Mouse (Mus musculus) stomach, embryonic 16.5 days (tissue): Measurements from ENCODE around the gene Per1. TPM values are rescaled to one million over a fixed set of nuclear protein-coding genes. Genes with fewer than 3 reads are reported as not detected.
A peak's percentile ranks its signal among the peaks of the same experiment; 100 is the strongest.

Experiments used
- ATAC-seq: fragments of 200-750 bp; cut with Nextera tagmentation; 2 replicates; pipeline ENCODE4 v1.8.0; 2017; ENCODE audit warnings: moderate number of reproducible peaks, moderate TSS enrichment; ENCODE audit not compliant: insufficient read depth, low FRiP score
- H3K27ac ChIP-seq: fragments of 300-500 bp; sonication (generic); 2 replicates; pipeline ENCODE4 v1.5.1; 2014; ENCODE audit warnings: low read length
- H3K27me3 ChIP-seq: fragments of 300-500 bp; sonication (generic); 2 replicates; pipeline ENCODE4 v1.6.1; 2014; ENCODE audit warnings: low read length, control low read depth, mixed read lengths; ENCODE audit not compliant: control insufficient read depth, insufficient read depth
- H3K36me3 ChIP-seq: fragments of 300-500 bp; sonication (generic); 2 replicates; pipeline ENCODE4 v1.6.1; 2014; ENCODE audit warnings: low read length; ENCODE audit not compliant: control insufficient read depth, insufficient read depth
- H3K4me1 ChIP-seq: fragments of 300-500 bp; sonication (generic); 2 replicates; pipeline ENCODE4 v1.6.1; 2014; ENCODE audit warnings: low read length, control low read depth, mixed read lengths; ENCODE audit not compliant: control insufficient read depth, insufficient read depth
- H3K4me2 ChIP-seq: fragments of 300-500 bp; sonication (generic); 2 replicates; pipeline ENCODE4 v1.6.1; 2014; ENCODE audit warnings: low read depth, low read length, mixed read lengths
- H3K4me3 ChIP-seq: fragments of 300-500 bp; sonication (generic); replicated peaks from 2 replicates; pipeline ENCODE4 v1.5.1; 2014; ENCODE audit warnings: mild to moderate bottlenecking, low read length
- H3K9ac ChIP-seq: fragments of 300-500 bp; sonication (generic); 2 replicates; pipeline ENCODE4 v1.6.1; 2014; ENCODE audit warnings: low read length
- H3K9me3 ChIP-seq: fragments of 300-500 bp; sonication (generic); replicated peaks from 2 replicates; pipeline ENCODE4 v1.6.1; 2016; ENCODE audit warnings: low read length, control low read depth; ENCODE audit not compliant: control insufficient read depth
- WGBS: fragments of 180-500 bp; shearing (Covaris S2); extraction: QIAGEN DNeasy Blood & Tissue Kit; methylation state at CpG from one replicate; pipeline ENCODE4 v1.1.7; 2014; 5-methylcytosine and 5-hydroxymethylcytosine counted together
- polyA plus RNA-seq: library from polyadenylated mRNA; unstranded; fragments of >200 nt; fragmentation: Nextera tagmentation; extraction: Ambion mirVana; gene quantifications from 2 replicates; pipeline ENCODE4 v1.2.1, GENCODE M21; 2015

Per1 gene
- polyA plus RNA-seq, 1 experiment from 2014 or later, result 21.8 TPM

DNA sequence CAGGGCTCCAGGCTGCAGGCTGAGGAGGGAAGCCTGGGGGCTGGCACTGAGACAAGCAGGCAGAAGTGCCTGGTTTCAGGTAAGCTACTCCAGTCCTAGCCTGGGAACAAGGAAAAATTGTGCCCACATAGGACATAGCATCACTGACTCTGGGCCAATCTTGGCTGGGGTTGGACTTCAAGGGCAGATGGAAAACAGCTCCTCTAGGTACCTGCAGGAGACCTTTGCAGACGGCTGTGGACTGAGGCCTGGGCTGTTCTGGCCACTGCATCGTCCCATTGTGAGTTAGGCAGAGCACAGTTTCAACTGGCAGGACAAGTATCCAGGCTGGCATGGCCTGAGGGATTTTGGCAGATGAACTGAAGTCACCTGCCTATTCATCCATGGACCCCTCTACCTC, 10.8 kb downstream of the Per1 start:
- no peaks in the 10 kb centered on the region for H3K27me3 ChIP-seq
- no peaks in the 10 kb centered on the region for H3K9me3 ChIP-seq
- no peaks in the 10 kb centered on the region for H3K4me1 ChIP-seq
- no peak overlapping the region for H3K4me3 ChIP-seq
- H3K27ac ChIP-seq, result no peak overlapping the region
- no peak for ATAC-seq
- no peak overlapping the region for H3K4me2 ChIP-seq
- H3K36me3 ChIP-seq, result peaks cover 47% of the 10 kb centered on the region
- no peak overlapping the region for H3K9ac ChIP-seq
- WGBS, result 88% methylated on average over 2 of the region's 2 CpGs

DNA sequence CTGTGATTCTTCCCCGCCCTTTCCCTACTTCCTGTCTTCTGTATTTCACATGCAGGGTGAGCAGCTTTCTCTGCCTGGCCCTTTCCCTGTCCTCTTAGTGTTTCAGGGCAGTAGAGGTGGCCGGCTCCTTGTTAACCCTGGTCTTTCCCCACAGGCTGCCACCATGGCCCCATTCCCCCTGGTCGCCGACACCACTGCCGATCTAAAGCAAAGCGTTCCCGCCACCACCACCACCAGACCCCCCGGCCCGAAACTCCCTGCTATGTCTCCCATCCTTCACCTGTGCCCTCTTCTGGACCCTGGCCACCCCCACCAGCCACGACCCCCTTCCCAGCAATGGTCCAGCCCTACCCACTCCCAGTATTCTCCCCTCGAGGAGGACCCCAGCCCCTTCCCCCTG, 11.3 kb downstream of the Per1 start:
- no peak overlapping the region for H3K27ac ChIP-seq
- H3K4me2 ChIP-seq, result no peak overlapping the region
- no peaks in the 10 kb centered on the region for H3K27me3 ChIP-seq
- ATAC-seq, result no peak
- no peak overlapping the region for H3K9ac ChIP-seq
- 92% methylated on average over 11 of the region's 11 CpGs for WGBS
- no peak overlapping the region for H3K4me3 ChIP-seq
- H3K4me1 ChIP-seq, result no peaks in the 10 kb centered on the region
- H3K9me3 ChIP-seq, result no peaks in the 10 kb centered on the region
- peaks cover 42% of the 10 kb centered on the region for H3K36me3 ChIP-seq

DNA sequence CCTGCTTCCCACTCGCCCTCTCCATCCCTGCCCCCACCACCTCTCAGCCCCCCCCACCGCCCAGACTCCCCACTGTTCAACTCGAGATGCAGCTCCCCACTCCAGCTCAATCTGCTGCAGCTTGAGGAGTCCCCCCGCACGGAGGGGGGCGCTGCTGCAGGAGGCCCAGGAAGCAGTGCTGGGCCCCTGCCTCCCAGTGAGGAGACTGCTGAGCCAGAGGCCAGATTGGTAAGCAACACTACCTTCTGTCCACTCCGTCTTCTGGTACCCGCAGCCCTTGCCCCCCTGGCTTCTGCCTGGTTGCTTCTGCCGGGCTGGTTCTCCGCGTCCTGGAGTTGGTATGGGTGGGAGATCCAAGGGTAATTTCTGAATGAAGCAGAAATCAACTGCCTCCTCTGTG, 11.8 kb downstream of the Per1 start:
- Histone ChIP-seq H3K9me3 (no peaks in the 10 kb centered on the region), H3K27me3 (no peaks in the 10 kb centered on the region), H3K27ac (no peak overlapping the region), H3K4me1 (no peaks in the 10 kb centered on the region), H3K9ac (no peak overlapping the region), H3K36me3 (peaks cover 38% of the 10 kb centered on the region), H3K4me3 (no peak overlapping the region), H3K4me2 (no peak overlapping the region)
- WGBS, result 87% methylated on average over 11 of the region's 11 CpGs
- ATAC-seq, result no peak

DNA sequence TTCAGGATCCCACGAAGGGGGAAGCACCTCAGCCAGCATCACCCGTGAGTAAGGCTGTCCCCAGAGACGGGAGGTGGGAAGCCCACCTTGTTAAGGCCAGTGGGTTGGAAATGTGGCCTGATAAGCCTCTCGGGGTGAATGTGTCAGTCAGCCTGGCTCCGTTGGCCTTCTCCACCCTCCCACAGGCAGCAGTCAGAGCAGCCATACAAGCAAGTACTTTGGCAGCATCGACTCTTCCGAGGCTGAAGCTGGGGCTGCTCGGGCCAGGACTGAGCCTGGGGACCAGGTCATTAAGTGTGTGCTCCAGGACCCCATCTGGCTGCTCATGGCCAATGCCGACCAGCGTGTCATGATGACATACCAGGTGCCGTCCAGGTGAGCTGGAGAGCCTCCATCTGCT, 12.7 kb downstream of the Per1 start:
- H3K4me2 ChIP-seq, result no peak overlapping the region
- ATAC-seq, result no peak
- H3K9me3 ChIP-seq, result no peaks in the 10 kb centered on the region
- 88% methylated on average over 11 of the region's 11 CpGs for WGBS
- H3K27me3 ChIP-seq, result no peaks in the 10 kb centered on the region
- no peak overlapping the region for H3K27ac ChIP-seq
- no peaks in the 10 kb centered on the region for H3K4me1 ChIP-seq
- H3K36me3 ChIP-seq, result peaks cover 36% of the 10 kb centered on the region
- no peak overlapping the region for H3K4me3 ChIP-seq
- no peak overlapping the region for H3K9ac ChIP-seq

DNA sequence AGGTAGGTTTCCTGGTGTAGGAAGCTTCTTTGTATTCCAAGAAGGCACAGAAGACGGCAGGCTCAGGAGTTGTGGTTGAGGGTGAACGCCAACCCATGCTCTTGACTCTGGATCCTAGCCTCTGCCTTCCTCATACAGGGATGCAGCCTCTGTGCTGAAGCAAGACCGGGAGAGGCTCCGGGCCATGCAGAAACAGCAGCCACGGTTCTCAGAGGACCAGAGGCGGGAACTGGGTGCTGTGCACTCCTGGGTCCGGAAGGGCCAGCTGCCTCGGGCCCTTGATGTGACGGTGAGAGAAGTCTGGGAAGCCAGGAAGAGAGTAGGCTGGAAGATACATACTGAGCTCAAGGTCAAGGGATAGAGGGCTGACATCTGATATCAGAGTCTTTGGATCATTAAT, 13.2 kb downstream of the Per1 start:
- H3K36me3 ChIP-seq, result peaks cover 34% of the 10 kb centered on the region
- no peak overlapping the region for H3K4me3 ChIP-seq
- no peak overlapping the region for H3K27ac ChIP-seq
- H3K9ac ChIP-seq, result no peak overlapping the region
- H3K4me2 ChIP-seq, result no peak overlapping the region
- 95% methylated on average over 9 of the region's 9 CpGs for WGBS
- ATAC-seq, result no peak
- no peaks in the 10 kb centered on the region for H3K9me3 ChIP-seq
- no peaks in the 10 kb centered on the region for H3K4me1 ChIP-seq
- H3K27me3 ChIP-seq, result no peaks in the 10 kb centered on the region

DNA sequence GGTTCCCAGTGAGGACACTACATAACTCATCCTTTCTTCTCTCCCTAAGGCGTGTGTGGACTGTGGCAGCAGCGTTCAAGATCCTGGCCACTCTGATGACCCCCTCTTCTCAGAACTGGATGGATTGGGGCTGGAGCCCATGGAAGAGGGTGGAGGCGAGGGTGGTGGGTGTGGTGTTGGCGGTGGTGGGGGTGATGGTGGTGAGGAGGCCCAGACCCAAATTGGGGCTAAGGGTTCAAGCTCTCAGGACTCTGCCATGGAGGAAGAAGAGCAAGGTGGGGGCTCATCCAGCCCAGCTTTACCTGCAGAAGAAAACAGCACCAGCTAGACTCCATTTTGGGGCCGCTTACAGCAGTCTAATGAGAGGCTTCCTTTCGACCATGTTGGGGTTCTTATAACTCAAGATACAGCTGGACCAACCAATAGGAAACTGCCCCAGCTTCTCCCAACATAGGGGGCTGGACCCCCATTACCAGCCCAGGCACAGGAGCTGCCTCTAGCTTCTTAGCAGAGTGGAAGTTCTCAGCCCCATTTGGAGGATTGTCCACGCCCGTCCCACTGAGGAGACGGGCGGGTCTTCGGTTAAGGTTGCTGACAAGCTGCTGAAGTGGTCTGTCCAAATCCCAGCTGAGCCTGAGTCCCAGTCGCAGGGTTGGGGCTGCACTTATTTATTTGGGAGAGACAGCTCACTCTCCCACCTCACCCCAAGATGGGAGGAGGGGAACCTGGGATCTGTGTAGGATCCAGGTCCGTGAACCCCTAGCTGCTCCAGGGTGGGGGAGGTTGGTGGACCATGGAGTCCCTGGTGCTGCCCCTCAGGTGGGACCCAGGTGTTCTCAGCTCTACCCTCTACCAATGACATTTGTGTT, 14.2 kb downstream of the Per1 start:
- Histone ChIP-seq H3K36me3 (peaks cover 25% of the 10 kb centered on the region), H3K4me1 (no peaks in the 10 kb centered on the region), H3K9me3 (no peaks in the 10 kb centered on the region), H3K4me3 (no peak overlapping the region), H3K27me3 (no peaks in the 10 kb centered on the region), H3K4me2 (no peak overlapping the region), H3K9ac (no peak overlapping the region), H3K27ac (no peak overlapping the region)
- no peak for ATAC-seq
- WGBS, result 79% methylated on average over 13 of the region's 13 CpGs

DNA sequence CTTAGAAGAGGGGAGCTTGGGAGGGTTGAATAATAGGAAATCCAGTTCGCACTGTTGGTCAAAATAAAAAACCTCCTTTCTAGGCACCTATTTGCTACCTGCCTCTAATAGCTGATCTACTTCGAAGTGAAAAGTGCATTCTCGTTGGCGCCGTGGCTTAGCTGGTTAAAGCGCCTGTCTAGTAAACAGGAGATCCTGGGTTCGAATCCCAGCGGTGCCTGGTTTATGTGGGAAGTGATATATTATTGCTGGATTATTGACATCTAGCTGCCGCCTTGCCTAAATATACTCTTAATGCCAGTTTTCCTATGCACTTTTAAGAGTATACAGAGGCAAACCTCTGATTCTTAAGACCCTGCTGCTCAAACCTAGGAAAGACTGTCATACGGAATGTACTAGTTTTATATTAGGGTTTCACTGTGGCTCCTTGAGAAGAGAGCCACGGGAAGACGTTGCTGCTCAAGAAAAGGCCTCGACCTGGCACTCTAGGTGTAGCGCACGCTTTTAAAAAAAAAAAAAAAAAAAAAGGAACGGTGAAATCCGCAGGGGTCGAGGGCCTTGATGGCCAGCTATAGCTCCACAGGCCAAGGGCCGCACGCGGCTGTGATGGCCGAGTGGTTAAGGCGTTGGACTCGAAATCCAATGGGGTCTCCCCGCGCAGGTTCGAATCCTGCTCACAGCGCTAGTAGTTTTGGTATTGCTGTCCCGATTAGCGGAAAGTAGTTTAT, 15.5 kb downstream of the Per1 start:
- H3K27ac ChIP-seq, result no peak overlapping the region; the same call in 1 of the 2 replicates
- no peaks in the 10 kb centered on the region for H3K4me1 ChIP-seq
- no peaks in the 10 kb centered on the region for H3K9me3 ChIP-seq
- ATAC-seq, result peak; percentile 75
- peak overlapping the region; percentile 64 for H3K9ac ChIP-seq
- H3K4me2 ChIP-seq, result peak overlapping the region; percentile 58
- WGBS, result 1% methylated on average over 30 of the region's 30 CpGs
- peak overlapping the region; percentile 53 for H3K4me3 ChIP-seq
- H3K36me3 ChIP-seq, result peaks cover 13% of the 10 kb centered on the region
- H3K27me3 ChIP-seq, result no peaks in the 10 kb centered on the region

DNA sequence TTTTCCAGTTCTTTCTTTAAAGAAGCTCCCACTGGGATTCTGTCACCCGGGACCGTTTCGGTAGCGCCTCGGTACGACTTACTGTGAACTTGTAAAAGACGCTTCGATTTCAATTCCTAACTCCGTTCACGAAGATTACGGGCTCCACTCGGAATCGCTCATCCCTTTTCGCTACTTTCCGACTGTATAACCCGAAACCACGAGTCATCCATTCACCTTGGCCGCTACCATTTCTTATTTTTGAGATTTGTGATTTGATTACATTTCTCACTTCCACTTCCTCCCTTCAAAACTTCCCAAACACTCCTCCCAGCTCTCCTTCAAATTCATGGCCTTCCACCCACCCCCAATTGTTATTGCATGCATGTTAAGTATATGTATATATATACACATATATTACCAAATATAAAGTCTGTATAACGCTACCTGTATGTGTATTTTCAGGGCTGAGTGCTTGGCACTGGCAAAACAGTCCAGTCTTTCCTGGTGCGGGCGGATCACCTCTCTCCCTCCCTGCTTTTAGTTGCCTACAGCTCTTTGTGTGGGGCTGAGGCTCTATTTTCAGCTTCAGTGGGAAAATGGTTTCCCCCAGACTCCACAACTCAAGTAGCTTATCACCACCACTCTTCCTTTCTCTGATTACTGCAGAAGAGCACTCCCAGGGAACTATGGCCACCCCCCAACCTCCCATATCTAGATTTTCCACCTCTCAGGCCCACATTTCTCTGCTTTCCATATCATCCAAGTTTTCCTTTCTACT, 16.2 kb downstream of the Per1 start:
- Histone ChIP-seq H3K4me1 (no peaks in the 10 kb centered on the region), H3K4me3 (peak overlapping the region; percentile 53), H3K9ac (peak overlapping the region; percentile 64), H3K36me3 (peaks cover 6% of the 10 kb centered on the region), H3K27me3 (no peaks in the 10 kb centered on the region), H3K27ac (no peak overlapping the region), H3K9me3 (no peaks in the 10 kb centered on the region), H3K4me2 (peak overlapping the region; percentile 58)
- ATAC-seq, result no peak
- WGBS, result 8% methylated on average over 21 of the region's 21 CpGs

DNA sequence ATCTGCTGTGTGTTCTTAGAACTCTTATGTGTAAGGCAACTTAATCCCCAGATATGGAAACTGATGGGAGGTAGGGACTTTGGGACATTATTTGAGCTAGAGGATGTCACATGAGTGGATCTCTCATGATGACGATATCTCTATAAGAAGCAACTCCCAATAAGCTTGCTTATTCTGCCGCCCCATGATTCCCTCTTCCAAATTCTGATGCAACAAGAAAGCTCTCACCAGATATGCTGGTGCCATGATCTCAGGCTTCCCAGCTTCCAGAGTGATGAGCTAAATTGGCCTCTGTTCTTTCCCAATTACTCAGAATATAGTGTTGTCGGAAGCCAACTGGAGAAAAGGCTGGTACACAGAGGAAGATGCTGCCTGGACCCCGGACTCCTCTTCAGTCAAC, 16.8 kb downstream of the Per1 start:
- 56% methylated on average over 4 of the region's 4 CpGs for WGBS
- no peak overlapping the region for H3K4me3 ChIP-seq

More for the DNA sequence above, 16.8 kb downstream of the Per1 start:
- no peak overlapping the region for H3K4me2 ChIP-seq
- H3K27ac ChIP-seq, result no peak overlapping the region
- no peak overlapping the region for H3K9ac ChIP-seq
- peaks cover 5% of the 10 kb centered on the region for H3K36me3 ChIP-seq
- no peaks in the 10 kb centered on the region for H3K9me3 ChIP-seq
- H3K4me1 ChIP-seq, result no peaks in the 10 kb centered on the region
- no peak for ATAC-seq
- H3K27me3 ChIP-seq, result no peaks in the 10 kb centered on the region
